Mouse (Mus musculus) intestine, embryonic 14.5 days (tissue): ENCODE measurements at regions not wholly inside any gene's neighbourhood (a gene's known extent, or its start where the extent isn't known, plus 50 kb on each side); places are given as distances from the start of the nearest gene placed in this dataset.
"Not testable (repeated sequence)": the region's sequence is repeated elsewhere in the genome, so short reads cannot be mapped to it uniquely, and the experiment has no call there.

Source experiments
- ATAC-seq: fragments of 200-750 bp; cut with Nextera tagmentation; replicated peaks from 2 replicates; pipeline ENCODE4 v1.8.0; 2017; ENCODE audit warnings: low read depth, moderate number of reproducible peaks, moderate TSS enrichment, moderate library complexity; ENCODE audit not compliant: low FRiP score, low TSS enrichment
- DNase-seq: peaks from one replicate; pipeline ENCODE4 v3.0.0-alpha.2; 2018; ENCODE audit warnings: low spot score
- H3K27ac ChIP-seq: fragments of 300-500 bp; sonication (generic); 2 replicates; pipeline ENCODE4 v1.5.1; 2014; ENCODE audit warnings: low read depth, mild to moderate bottlenecking, control low read depth
- H3K27me3 ChIP-seq: fragments of 300-500 bp; sonication (generic); replicated peaks from 2 replicates; pipeline ENCODE4 v1.6.1; 2014; ENCODE audit warnings: low read length, control low read depth; ENCODE audit not compliant: control insufficient read depth, insufficient read depth
- H3K36me3 ChIP-seq: fragments of 300-500 bp; sonication (generic); 2 replicates; pipeline ENCODE4 v1.6.1; 2014; ENCODE audit warnings: low read length, control low read depth; ENCODE audit not compliant: control insufficient read depth, insufficient read depth
- H3K4me1 ChIP-seq: fragments of 300-500 bp; sonication (generic); replicated peaks from 2 replicates; pipeline ENCODE4 v1.6.1; 2014; ENCODE audit warnings: low read length, control low read depth, mixed read lengths; ENCODE audit not compliant: control insufficient read depth, insufficient read depth
- H3K4me2 ChIP-seq: fragments of 300-500 bp; sonication (generic); 2 replicates; pipeline ENCODE4 v1.6.1; 2014; ENCODE audit warnings: low read length
- H3K4me3 ChIP-seq: fragments of 300-500 bp; sonication (generic); 2 replicates; pipeline ENCODE4 v1.5.1; 2014; ENCODE audit warnings: low read depth, low read length, control low read depth, mixed read lengths
- H3K9ac ChIP-seq: fragments of 300-500 bp; sonication (generic); 2 replicates; pipeline ENCODE4 v1.6.1; 2014; ENCODE audit warnings: mild to moderate bottlenecking, low read length
- H3K9me3 ChIP-seq: fragments of 300-500 bp; sonication (generic); 2 replicates; pipeline ENCODE4 v1.6.1; 2016; ENCODE audit warnings: low read length, control low read depth; ENCODE audit not compliant: control insufficient read depth
- whole genome bisulfite sequencing: fragments of 180-500 bp; shearing (Covaris S2); extraction: QIAGEN DNeasy Blood & Tissue Kit; methylation state at CpG from one replicate; pipeline ENCODE4 v1.1.7; 2014; 5-methylcytosine and 5-hydroxymethylcytosine counted together

- H3K4me1 ChIP-seq, result no peaks in the 10 kb centered on the region
- 12% methylated on average over 2 of the region's 2 CpGs for WGBS
- DNase-seq, result no peak
- no peaks in the 10 kb centered on the region for H3K36me3 ChIP-seq
- ATAC-seq, result peak; percentile 74
- no peaks in the 10 kb centered on the region for H3K9me3 ChIP-seq
- no peaks in the 10 kb centered on the region for H3K27me3 ChIP-seq
- H3K4me3 ChIP-seq, result no peak overlapping the region
- H3K4me2 ChIP-seq, result no peak overlapping the region
- no peak overlapping the region for H3K27ac ChIP-seq
- H3K9ac ChIP-seq, result no peak overlapping the region
Measured at GRCm38 (mm10) chr6:60657117-60657911, 172.3 kb downstream of the Snca start.

GRCm38 (mm10) chr6:60646983-60647617 is 182.6 kb downstream of the Snca start:
- H3K9me3 ChIP-seq, H3K4me2 ChIP-seq, H3K27ac ChIP-seq, ATAC-seq, H3K4me3 ChIP-seq, H3K4me1 ChIP-seq, H3K36me3 ChIP-seq, H3K9ac ChIP-seq, H3K27me3 ChIP-seq, DNase-seq: not testable (repeated sequence)
- WGBS, result 58% methylated on average over 2 of the region's 2 CpGs

- Histone ChIP-seq H3K9ac (no peak overlapping the region), H3K9me3 (no peaks in the 10 kb centered on the region), H3K4me3 (no peak overlapping the region), H3K4me1 (no peaks in the 10 kb centered on the region), H3K36me3 (no peaks in the 10 kb centered on the region), H3K4me2 (no peak overlapping the region), H3K27ac (no peak overlapping the region), H3K27me3 (no peaks in the 10 kb centered on the region)
- ATAC-seq (no peak), DNase-seq (no peak)
- 65% methylated on average over 2 of the region's 2 CpGs for WGBS
Measured at GRCm38 (mm10) chr6:60642251-60642650, 187.4 kb downstream of the Snca start.

GRCm38 (mm10) chr6:60616313-60616712 is 213.3 kb downstream of the Snca start:
- Histone ChIP-seq H3K36me3 (no peaks in the 10 kb centered on the region), H3K27ac (no peak overlapping the region), H3K4me3 (no peak overlapping the region), H3K9ac (no peak overlapping the region), H3K4me2 (no peak overlapping the region), H3K27me3 (no peaks in the 10 kb centered on the region), H3K4me1 (no peaks in the 10 kb centered on the region), H3K9me3 (no peaks in the 10 kb centered on the region)
- no peak for DNase-seq
- ATAC-seq, result no peak

- no peaks in the 10 kb centered on the region for H3K27me3 ChIP-seq
- H3K9ac ChIP-seq, result no peak overlapping the region
- ATAC-seq (no peak), DNase-seq (no peak)
- H3K36me3 ChIP-seq, result no peaks in the 10 kb centered on the region
- H3K4me2 ChIP-seq, result no peak overlapping the region
- H3K4me1 ChIP-seq, result no peaks in the 10 kb centered on the region
- H3K27ac ChIP-seq, result no peak overlapping the region
- no peak overlapping the region for H3K4me3 ChIP-seq
- H3K9me3 ChIP-seq, result no peaks in the 10 kb centered on the region
Measured at GRCm38 (mm10) chr6:60600201-60600600, 229.5 kb downstream of the Snca start.

- WGBS, result 68% methylated on average over 1 of the region's 1 CpGs
Measured at GRCm38 (mm10) chr6:60564261-60564660, 265.4 kb downstream of the Snca start.

DNA sequence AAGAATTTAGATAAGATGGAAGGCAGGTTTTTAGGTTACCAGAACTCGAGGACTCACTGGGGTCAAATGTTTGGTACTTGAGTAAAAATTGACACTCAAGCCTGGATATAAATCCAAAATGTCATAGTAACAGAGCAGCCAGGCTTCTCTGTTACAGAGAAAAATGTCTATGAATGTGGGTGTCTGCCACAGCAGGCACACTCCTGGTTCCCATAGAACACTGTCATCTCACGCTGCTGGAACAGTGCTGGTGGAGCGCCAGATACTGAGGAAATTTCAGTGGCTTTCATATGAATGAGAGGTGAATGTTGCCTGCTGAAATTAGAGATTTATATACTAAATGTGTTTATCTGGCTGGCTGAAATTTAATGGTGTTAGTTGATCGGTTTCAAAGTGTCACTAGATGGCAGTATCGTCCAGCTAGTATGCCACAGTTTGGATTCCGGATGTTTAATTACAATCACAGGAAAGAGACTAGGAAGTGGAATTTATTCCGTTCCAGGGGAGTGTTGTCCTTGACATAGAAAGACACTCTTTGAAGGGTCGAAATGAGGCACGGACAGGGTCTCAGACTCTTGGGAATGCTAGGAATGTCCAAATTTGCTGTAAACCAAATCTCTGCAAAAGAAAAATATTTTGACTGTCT is 273.9 kb downstream of the Snca start:
- DNase-seq, result no peak

More at GRCm38 (mm10) chr6:60564261-60564660, 265.4 kb downstream of the Snca start:
- H3K9me3 ChIP-seq, result no peaks in the 10 kb centered on the region
- H3K27ac ChIP-seq, result no peak overlapping the region
- no peak overlapping the region for H3K4me2 ChIP-seq
- H3K9ac ChIP-seq, result no peak overlapping the region
- H3K36me3 ChIP-seq, result no peaks in the 10 kb centered on the region
- H3K27me3 ChIP-seq, result no peaks in the 10 kb centered on the region
- ATAC-seq (no peak), DNase-seq (no peak)
- H3K4me1 ChIP-seq, result no peaks in the 10 kb centered on the region
- no peak overlapping the region for H3K4me3 ChIP-seq

More for the DNA sequence above, 273.9 kb downstream of the Snca start:
- Histone ChIP-seq H3K27me3 (no peaks in the 10 kb centered on the region), H3K9ac (no peak overlapping the region), H3K27ac (no peak overlapping the region), H3K9me3 (peaks cover 5% of the 10 kb centered on the region; the same call in 1 of the 2 replicates), H3K4me2 (peak overlapping the region; percentile 18; the same call in 1 of the 2 replicates), H3K4me1 (no peaks in the 10 kb centered on the region), H3K4me3 (no peak overlapping the region), H3K36me3 (no peaks in the 10 kb centered on the region)
- no peak for ATAC-seq
- WGBS, result 48% methylated on average over 9 of the region's 9 CpGs
